Mouse (Mus musculus) midbrain, postnatal 0 days (tissue): Measurements from ENCODE around the gene Cdk1. TPM values are rescaled to one million over a fixed set of nuclear protein-coding genes. Genes with fewer than 3 reads are reported as not detected.
"Not testable (repeated sequence)": the region's sequence is repeated elsewhere in the genome, so short reads cannot be mapped to it uniquely, and the experiment has no call there.

Experiments used
- ATAC-seq: fragments of 200-750 bp; cut with Nextera tagmentation; 2 replicates; pipeline ENCODE4 v1.8.0; 2017; ENCODE audit warnings: moderate number of reproducible peaks, mild to moderate bottlenecking, moderate TSS enrichment, moderate library complexity; ENCODE audit not compliant: low FRiP score
- DNase-seq: peaks from one replicate; pipeline ENCODE4 v3.0.0-alpha.2; 2015; ENCODE audit warnings: low spot score
- H3K27ac ChIP-seq: fragments of 300-500 bp; sonication (generic); 2 replicates; pipeline ENCODE4 v1.5.1; 2014; ENCODE audit warnings: low read depth, mild to moderate bottlenecking, low read length, mixed read lengths
- H3K27me3 ChIP-seq: fragments of 300-500 bp; sonication (generic); 2 replicates; pipeline ENCODE4 v1.6.1; 2014; ENCODE audit warnings: low read length, control low read depth, mixed read lengths; ENCODE audit not compliant: insufficient read depth
- H3K36me3 ChIP-seq: fragments of 300-500 bp; sonication (generic); 2 replicates; pipeline ENCODE4 v1.6.1; 2014; ENCODE audit warnings: low read length, control low read depth, mixed read lengths; ENCODE audit not compliant: insufficient read depth
- H3K4me1 ChIP-seq: fragments of 300-500 bp; sonication (generic); 2 replicates; pipeline ENCODE4 v1.6.1; 2014; ENCODE audit warnings: mild to moderate bottlenecking, control low read depth, antibody characterized with exemption, low read length, mixed read lengths; ENCODE audit not compliant: insufficient read depth
- H3K4me2 ChIP-seq: fragments of 300-500 bp; sonication (generic); 2 replicates; pipeline ENCODE4 v1.6.1; 2014; ENCODE audit warnings: low read depth, mild to moderate bottlenecking, low read length, mixed read lengths; ENCODE audit not compliant: poor library complexity, severe bottlenecking
- H3K4me3 ChIP-seq: fragments of 300-500 bp; sonication (generic); 2 replicates; pipeline ENCODE4 v1.5.1; 2014; ENCODE audit warnings: low read depth, mild to moderate bottlenecking, low read length, moderate library complexity
- H3K9ac ChIP-seq: fragments of 300-500 bp; sonication (generic); replicated peaks from 2 replicates; pipeline ENCODE4 v1.6.1; 2014; ENCODE audit warnings: mild to moderate bottlenecking, low read length, moderate library complexity, mixed read lengths; ENCODE audit not compliant: poor library complexity, severe bottlenecking
- H3K9me3 ChIP-seq: fragments of 300-500 bp; sonication (generic); 2 replicates; pipeline ENCODE4 v1.6.1; 2016; ENCODE audit warnings: low read length, control low read depth
- CTCF ChIP-seq: IDR thresholded peaks from 2 replicates; pipeline ENCODE4 v1.5.1; 2016; ENCODE audit warnings: antibody characterized with exemption, mild to moderate bottlenecking
- WGBS: fragments of 180-500 bp; shearing (Covaris S2); extraction: QIAGEN DNeasy Blood & Tissue Kit; methylation state at CpG from one replicate; pipeline ENCODE4 v1.1.7; 2014; 5-methylcytosine and 5-hydroxymethylcytosine counted together
- polyA plus RNA-seq: library from polyadenylated mRNA; unstranded; fragments of >200 nt; fragmentation: Nextera tagmentation; extraction: Ambion mirVana; gene quantifications from 2 replicates; pipeline ENCODE4 v1.2.1, GENCODE M21; 2015
- total RNA-seq: library from RNA; depleted of rRNA; stranded (reverse); fragments of >200 nt; gene quantifications from 2 replicates; pipeline ENCODE4 v1.2.3, GENCODE M21; 2014

Gene Cdk1
- total and polyA plus RNA-seq, 2 experiments from 2014 or later: 25.5 to 38.1 TPM

GRCm38 (mm10) chr10:69372061-69372460 lies 19.3 kb upstream of the Cdk1 start:
- 90% methylated on average over 14 of the region's 14 CpGs for WGBS
- ATAC-seq: no peak
- DNase-seq: no peak
- Histone ChIP-seq H3K27ac (no peak overlapping the region), H3K36me3 (no peaks in the 10 kb centered on the region), H3K4me1 (no peaks in the 10 kb centered on the region), H3K4me3 (no peak overlapping the region), H3K9me3 (no peaks in the 10 kb centered on the region), H3K9ac (no peak overlapping the region), H3K27me3 (no peaks in the 10 kb centered on the region), H3K4me2 (no peak overlapping the region)
- no peak for TF ChIP-seq CTCF

- Histone ChIP-seq H3K4me1 (no peaks in the 10 kb centered on the region), H3K36me3 (no peaks in the 10 kb centered on the region), H3K4me2 (no peak overlapping the region), H3K9me3 (no peaks in the 10 kb centered on the region), H3K27ac (no peak overlapping the region), H3K9ac (no peak overlapping the region), H3K27me3 (no peaks in the 10 kb centered on the region), H3K4me3 (no peak overlapping the region)
- peak; percentile 49 for DNase-seq
- WGBS: 18% methylated on average over 10 of the region's 10 CpGs
- TF ChIP-seq CTCF: peak; percentile 83
- no peak for ATAC-seq
These were observed 18.7 kb upstream of the Cdk1 start for GRCm38 (mm10) chr10:69371441-69371840.

GRCm38 (mm10) chr10:69369321-69369720 lies 16.6 kb upstream of the Cdk1 start:
- WGBS: 88% methylated on average over 6 of the region's 6 CpGs
- no peak for DNase-seq
- ATAC-seq: no peak

GRCm38 (mm10) chr10:69366877-69367387 lies 14.2 kb upstream of the Cdk1 start:
- no peak overlapping the region for H3K9ac ChIP-seq
- ATAC-seq (no peak), DNase-seq (peak; percentile 70)
- H3K27me3 ChIP-seq: no peaks in the 10 kb centered on the region
- TF ChIP-seq CTCF: peak; percentile 76
- H3K36me3 ChIP-seq: no peaks in the 10 kb centered on the region
- H3K27ac ChIP-seq: no peak overlapping the region
- H3K4me3 ChIP-seq: no peak overlapping the region
- 87% methylated on average over 13 of the region's 13 CpGs for WGBS
- no peaks in the 10 kb centered on the region for H3K4me1 ChIP-seq
- H3K9me3 ChIP-seq: no peaks in the 10 kb centered on the region
- H3K4me2 ChIP-seq: no peak overlapping the region

More at GRCm38 (mm10) chr10:69369321-69369720, 16.6 kb upstream of the Cdk1 start:
- Histone ChIP-seq H3K4me2 (no peak overlapping the region), H3K36me3 (no peaks in the 10 kb centered on the region), H3K9me3 (no peaks in the 10 kb centered on the region), H3K4me3 (no peak overlapping the region), H3K9ac (no peak overlapping the region), H3K27ac (no peak overlapping the region), H3K4me1 (no peaks in the 10 kb centered on the region), H3K27me3 (no peaks in the 10 kb centered on the region)
- TF ChIP-seq CTCF: no peak

- no peaks in the 10 kb centered on the region for H3K4me1 ChIP-seq
- WGBS: 84% methylated on average over 11 of the region's 11 CpGs
- H3K27me3 ChIP-seq: no peaks in the 10 kb centered on the region
- no peak overlapping the region for H3K4me3 ChIP-seq
- no peak overlapping the region for H3K27ac ChIP-seq
- no peak overlapping the region for H3K4me2 ChIP-seq
- TF ChIP-seq CTCF: no peak
- no peaks in the 10 kb centered on the region for H3K9me3 ChIP-seq
- ATAC-seq (no peak), DNase-seq (no peak)
- H3K36me3 ChIP-seq: no peaks in the 10 kb centered on the region
- H3K9ac ChIP-seq: no peak overlapping the region
These were observed 13.5 kb upstream of the Cdk1 start for GRCm38 (mm10) chr10:69366208-69366607.

- DNase-seq: no peak
- no peak for TF ChIP-seq CTCF
- WGBS: 100% methylated on average over 1 of the region's 1 CpGs
These were observed 6.9 kb upstream of the Cdk1 start for GRCm38 (mm10) chr10:69359666-69360065.

GRCm38 (mm10) chr10:69353086-69353479 lies 345 bp upstream of the Cdk1 start:
- H3K4me3 ChIP-seq: peak overlapping the region; percentile 52
- peak overlapping the region; percentile 100 for H3K4me2 ChIP-seq
- DNase-seq, H3K27me3 ChIP-seq, ATAC-seq, H3K9ac ChIP-seq, H3K9me3 ChIP-seq, H3K27ac ChIP-seq, H3K36me3 ChIP-seq, H3K4me1 ChIP-seq: not testable (repeated sequence)
- 35% methylated on average over 5 of the region's 5 CpGs for WGBS

More at GRCm38 (mm10) chr10:69359666-69360065, 6.9 kb upstream of the Cdk1 start:
- no peak for ATAC-seq
- no peak overlapping the region for H3K4me2 ChIP-seq
- no peaks in the 10 kb centered on the region for H3K9me3 ChIP-seq
- no peak overlapping the region for H3K4me3 ChIP-seq
- no peaks in the 10 kb centered on the region for H3K4me1 ChIP-seq
- H3K27ac ChIP-seq: no peak overlapping the region
- no peaks in the 10 kb centered on the region for H3K36me3 ChIP-seq
- no peak overlapping the region for H3K9ac ChIP-seq
- H3K27me3 ChIP-seq: no peaks in the 10 kb centered on the region
